Mouse (Mus musculus): ENCODE data around the gene Hsd17b13.
"Not testable (repeated sequence)": the region's sequence is repeated elsewhere in the genome, so short reads cannot be mapped to it uniquely, and the experiment has no call there.

Hsd17b13 gene

DNA sequence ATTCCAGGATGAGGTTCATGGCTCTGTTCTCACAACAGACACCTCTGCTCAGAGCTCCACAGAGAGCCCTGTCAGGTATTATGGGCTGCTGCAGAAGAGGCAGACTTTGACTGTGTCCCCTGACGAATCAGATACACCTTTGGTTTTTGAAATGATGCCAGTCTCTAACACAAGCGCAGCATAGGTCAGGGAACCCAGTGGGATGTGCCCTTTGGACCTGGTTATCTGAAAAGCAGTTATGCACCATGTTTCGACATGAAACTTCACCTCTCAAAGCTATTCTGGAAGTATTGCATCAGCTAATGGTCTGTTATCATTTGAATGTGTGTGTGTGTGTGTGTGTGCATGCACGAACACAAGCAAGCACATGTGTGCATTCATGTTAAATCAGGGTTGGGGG, at the start of gene Hsd17b13:
Hsd17b13 (minus strand) TSS at position 114 of the 400 bp plus-strand sequence.
- DNase-seq, result peak; percentile 23 to 27

DNA sequence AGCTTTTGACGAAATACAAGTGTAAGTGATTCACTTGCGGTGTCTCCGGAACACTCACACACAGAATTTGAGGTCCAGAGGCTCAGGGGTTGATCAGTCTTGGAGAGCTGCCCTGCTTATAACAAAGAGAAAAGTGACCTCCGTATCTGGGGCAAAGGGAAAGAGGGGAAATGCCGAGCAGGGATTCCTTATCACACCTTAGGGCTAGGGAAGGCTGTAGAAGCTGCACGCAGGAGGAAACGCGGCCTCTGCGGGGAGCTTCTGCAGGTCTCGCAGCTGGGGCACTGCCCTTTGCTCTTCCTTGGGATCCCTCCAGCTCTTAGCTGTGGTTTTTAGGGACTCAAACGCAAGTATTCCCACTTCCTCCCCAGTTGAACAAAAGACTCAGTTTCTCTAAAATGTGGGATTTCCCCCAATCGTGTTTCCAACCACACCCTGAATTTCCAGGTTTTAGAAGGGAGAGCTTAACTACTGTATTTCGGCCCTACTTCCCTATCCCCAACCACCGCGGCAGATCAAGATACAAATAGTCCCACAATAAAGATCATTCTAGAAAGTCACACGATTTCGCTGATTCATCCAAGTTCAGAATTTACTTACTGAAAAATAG, 48.1 kb upstream of the Hsd17b13 start:
- DNase-seq, result peak in 1 of 2 experiments; percentile 59

DNA sequence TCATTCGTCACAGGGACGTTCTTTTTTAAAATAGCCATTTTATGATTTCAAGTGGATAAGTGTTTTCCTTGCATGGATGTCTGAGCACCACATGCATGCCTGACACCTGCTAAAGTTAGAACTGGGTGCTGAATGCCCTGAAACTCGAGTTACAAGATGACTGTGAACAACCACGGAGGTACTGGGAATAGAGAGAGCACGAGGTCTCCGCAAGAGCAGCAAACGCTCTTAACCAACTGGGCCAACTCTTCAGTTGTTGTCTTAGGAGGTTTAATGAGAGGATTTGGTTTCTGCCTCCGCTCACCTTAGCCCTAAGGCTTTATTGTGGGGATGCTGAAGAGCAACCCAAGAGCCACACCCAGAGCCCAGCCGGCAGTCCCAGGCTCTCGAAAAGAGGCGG, 47.6 kb upstream of the Hsd17b13 start:
- no peak for DNase-seq

DNA sequence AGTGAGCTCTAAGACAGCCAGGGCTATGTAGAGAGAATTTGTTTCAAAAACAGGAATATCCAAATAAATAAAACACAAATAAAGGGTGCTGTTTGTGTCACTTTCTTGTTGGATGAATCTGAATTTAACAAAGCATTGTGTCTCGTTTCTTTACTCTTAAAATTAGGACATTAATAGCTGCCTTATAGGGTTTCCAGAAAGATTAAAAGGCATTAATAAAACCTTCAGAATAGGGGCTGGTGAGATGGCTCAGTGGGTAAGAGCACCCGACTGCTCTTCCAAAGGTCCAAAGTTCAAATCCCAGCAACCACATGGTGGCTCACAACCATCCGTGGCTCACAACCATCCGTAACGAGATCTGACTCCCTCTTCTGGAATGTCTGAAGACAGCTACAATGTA, 47.0 kb upstream of the Hsd17b13 start:
- not testable (repeated sequence) for DNase-seq

DNA sequence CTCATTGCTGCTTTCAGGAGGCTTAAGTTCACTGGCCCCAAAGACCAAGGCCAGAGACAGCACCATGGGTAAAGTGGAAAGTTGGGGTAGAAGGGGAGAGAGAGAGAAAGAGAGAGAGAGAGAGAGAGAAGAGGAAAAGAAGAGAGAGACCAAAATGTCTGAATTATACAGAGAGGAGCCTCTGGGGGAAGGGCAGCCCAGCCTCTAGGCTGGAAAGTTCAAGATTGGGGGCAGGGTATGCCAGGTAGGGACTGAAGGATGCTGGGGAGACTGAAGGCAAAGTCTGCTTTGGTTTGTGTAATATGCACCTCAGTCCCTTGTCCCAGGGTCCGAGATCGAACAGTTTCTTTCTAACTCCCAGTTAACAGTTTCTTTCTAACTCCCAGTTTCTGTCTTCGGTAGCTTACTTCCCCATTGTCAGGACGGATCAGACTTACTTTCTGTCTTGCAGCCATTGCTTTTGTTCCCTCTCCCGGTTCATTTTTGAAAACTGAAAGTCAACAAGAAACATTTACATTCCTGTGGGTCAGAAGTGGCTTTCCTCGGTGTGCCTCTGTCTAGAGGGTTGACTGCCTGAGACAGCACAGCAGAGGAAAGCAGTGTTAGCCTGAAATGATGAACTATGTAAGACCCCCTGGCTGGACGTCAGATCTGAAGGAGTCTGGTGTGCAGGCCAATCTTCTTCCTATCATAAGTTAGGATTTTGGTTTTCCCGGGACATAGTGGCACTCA, 46.2 kb upstream of the Hsd17b13 start:
- DNase-seq, result no peak

DNA sequence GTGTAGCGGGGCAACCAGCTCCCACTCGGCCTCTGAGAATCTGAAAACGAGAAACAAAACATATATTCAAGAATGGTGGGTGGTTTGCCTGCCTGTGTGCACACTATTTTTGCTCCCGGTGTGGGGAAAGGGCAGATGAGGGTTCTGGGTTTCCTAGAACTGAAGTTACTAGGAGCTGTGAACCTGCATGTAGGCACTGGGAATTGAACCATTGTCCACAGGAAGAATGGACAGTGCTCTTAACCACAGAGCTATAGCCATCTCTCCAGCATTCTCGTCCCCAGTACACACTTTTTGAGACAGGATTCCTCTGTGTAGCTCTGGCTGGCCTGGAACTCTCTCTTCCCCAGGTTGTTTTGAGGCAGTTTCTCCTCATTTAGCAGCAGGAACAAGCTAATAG, 45.3 kb upstream of the Hsd17b13 start:
- DNase-seq, result no peak

DNA sequence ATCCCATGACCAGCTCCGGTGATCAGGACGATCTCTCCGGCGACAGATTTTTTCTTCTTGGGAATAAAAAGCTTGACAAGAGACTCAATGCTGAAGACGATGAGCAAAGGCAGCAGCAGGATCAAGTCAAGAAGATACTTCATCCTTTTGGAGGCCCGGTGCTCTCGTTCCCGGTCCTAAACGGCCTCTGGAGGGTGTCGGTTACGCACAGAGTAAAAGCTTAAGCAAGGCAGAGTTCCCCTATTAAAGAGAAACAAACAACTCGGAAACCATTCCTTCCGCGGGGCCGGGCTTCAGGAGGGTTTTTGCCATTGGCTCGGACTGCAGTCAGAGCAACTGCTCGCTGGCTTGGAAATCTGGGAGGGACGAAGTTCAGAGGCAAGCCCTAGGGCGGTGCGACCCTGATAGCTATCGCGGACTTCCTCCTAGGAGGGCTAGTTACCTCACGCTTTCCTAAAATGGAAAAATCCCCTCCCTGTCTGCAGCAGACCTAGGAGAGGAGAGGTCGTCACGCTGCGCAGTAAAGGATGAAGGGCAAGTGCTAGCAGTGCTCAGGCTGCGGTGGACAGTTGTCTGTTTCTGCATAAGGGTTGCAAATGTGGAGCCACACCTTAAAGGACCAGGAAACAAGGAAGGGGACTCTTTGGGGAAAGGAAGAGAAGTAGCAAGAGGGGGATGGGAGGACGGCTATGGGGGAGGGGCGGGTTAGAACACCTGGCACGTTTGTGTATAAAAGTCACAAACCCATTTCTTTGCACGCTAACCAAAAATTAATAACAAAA, 44.6 kb upstream of the Hsd17b13 start, which contains the start of gene Hsd17b11:
Hsd17b11 (minus strand) TSS at position 323 of the 782 bp plus-strand sequence.
- DNase-seq, result peak; percentile 92 to 95

DNA sequence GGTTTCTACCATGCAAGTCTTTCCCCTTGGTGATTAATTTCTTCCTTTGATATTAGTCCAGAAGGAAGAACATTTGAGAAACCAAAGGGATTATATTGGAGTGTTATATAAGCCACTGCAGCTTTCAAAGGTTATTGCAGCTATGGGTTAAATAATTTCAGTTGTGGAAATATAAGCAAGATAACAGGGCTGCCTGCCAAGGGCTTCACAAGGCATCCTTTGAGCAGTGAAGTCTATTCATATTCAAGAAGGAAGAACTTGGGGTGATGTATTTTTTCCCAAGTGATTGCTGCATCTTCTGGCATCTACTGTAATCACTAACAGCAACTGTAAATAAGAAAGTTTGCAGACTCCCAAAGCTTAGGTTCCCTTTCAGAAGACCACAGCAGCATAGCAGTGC, 34.2 kb upstream of the Hsd17b13 start:
- no peak for DNase-seq

DNA sequence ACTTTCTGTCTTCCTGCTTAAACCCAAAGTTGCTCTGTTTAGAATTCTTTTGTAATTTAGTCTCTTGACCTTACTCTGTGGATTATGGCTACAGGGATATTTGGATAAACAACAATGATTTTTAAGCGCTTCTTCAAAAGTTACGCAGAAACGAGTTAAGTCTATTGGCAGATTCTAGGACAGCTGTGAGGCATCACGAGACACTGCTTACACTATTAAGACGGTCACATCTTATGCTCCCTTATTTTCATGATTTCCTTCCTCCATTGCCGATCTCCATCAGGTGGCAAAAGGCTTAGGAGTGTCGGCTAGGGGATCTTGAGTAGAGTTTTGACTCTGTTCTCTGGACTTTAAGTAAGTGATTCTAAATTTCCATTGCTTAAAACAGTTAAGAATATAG, 33.1 kb upstream of the Hsd17b13 start:
- no peak for DNase-seq

DNA sequence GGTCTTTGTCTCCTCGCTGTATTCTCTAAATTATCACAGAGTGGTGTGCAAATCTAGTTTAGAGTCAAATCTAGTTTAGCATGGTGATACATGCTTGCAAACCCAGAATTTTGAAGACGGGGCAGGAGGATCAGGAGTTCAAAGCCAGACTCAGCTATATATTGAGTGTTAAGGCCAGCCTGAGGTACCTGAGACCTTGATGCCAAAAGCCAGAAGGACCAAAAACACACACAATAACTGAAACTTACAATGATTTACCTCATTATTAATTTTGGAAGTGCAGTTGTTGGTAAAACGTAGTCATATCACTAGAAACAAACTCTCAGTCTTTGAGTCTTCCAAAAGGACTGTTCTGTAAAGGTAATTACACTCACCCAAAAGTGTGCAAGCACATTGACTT, 32.2 kb upstream of the Hsd17b13 start:
- no peak for DNase-seq

DNA sequence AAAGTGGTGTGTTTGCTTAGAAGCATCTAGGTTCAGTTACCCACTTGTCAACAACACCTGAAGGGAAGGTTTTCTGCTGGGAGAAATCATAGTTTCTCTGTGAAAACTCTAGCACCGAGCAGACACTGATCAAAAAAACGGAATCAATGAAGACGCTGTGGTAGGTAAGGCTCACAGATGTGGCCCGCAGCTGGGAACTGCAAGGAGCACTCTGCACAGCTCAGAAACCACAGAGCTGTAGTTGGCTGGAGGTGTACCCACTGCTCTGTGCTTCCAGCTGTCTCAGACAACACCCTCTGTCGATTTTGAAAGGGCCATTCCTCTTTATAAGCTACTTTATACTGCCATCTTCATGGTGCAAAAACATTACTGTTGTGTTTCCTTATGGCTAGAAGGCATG, 30.6 kb upstream of the Hsd17b13 start:
- no peak for DNase-seq

DNA sequence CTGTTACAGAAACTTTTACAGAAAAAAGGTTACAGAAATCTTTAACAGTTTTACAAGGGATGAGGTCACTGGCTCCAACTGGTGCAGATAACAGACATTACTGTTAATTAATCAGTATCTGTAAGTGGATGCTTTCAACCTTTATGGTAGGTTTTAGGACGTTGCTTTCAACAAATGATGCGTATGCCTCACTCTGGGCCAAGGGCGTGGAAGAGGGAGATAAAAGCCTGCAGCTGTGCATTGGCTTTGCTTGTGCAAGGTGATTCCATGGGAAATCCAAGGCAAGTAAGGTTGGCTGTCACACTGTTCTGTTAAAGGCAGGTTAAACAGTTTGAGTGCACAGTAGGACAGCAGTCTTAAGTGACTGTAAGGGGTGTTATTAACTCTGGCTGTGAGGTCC, 29.6 kb upstream of the Hsd17b13 start:
- DNase-seq, result no peak

DNA sequence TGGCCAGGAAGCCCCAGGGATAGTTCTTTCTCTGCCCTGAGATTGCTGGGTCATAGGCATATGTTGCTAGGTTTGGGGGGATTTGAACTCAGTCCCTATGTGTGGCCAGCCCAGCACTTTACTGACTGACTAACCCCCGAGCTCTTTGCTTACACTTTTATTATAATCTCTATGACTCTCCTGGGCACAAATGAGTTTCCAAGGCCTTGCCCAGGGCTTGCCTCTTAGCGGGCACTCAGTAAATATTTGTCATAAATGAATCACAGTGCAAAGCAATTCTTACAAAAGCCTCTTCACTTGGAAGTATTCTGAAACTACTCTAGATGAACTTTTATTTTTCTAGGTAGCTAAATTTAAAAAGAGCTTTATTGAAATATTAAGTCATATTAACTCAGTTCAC, 26.7 kb upstream of the Hsd17b13 start:
- no peak for DNase-seq

DNA sequence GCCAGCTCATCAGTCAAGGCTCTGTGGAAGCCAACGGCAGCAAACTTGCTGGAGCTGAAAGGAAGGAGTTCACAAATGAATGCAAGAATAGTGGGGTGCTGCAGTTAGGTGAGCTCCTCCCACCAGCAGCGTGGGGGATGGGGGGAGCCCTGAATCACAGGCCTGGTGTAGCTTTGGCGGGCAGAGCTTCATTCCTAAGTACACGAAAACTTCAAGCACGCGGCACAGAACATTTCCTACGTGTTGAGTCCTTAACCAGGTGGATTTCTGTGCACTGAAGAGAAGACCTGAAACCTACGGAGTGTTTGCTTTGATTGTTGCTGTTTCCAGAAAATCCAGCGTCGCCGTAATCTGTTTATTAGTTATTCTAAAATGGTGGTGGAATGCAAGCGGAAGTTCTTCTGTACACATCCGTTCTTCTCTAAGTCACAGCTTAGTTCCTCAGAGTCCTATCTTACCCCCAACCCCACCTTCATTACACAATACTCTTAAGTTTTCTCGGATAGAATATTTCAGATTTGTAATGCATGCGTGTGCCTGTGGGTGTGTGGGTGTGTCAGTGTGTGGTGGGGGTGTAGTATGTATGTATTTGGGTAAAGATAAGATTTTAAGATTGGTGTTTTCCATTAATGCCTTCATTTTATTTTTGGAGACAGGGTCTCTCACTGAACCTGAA, 26.2 kb upstream of the Hsd17b13 start:
- DNase-seq, result no peak

DNA sequence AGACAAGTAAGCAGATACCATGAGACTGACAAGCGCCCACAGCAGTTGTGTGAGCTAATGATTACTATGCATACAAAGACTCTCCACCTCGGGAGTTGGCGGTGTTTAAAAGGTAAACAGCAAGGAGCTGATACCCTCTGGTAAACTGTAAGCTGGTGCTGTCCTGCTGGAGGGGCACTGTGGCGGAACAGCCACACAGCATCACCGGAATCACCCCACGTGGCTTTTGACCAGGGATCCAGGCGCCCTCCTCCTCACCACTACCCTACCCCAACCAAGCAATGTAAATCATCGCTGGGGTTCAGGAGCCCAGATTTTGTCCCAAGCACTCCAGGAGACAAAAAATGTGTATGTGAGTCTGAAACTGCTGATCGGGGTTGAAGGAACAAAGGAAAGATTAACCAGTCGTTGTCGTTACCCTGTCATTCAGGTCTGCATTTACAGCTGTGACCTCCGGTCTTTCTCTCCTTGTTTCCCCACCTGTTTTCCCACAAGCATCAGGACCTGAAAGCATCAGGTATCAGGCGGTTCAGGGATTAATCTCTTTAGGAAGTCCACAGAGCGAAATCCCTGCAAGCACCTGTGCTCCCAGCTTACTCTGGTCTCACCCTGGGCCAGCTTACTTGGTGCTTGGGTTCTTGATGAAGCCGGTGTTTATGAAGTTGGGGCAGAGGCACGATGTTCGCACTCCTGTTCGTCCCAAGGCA, 25.5 kb upstream of the Hsd17b13 start:
- no peak for DNase-seq

DNA sequence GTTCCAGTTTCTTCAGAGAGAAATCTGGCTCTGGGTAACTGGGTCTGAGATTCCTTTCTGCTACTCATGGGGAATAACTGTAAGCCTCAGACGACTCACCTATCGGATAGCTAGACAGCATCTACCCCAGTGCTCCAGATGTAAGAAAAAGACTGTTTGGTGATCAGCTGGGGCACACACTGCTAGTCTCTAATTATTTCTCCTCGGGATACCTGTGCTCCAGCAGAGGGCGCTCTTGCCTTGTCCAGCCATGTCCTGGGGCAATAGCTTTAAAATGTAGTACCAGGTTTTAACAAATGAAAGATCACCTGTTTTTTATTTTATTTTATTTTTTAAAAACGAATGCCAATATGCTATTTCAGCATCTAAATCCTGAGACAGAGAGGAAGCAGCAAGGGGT, 22.5 kb upstream of the Hsd17b13 start:
- peak; percentile 80 to 94 for DNase-seq

DNA sequence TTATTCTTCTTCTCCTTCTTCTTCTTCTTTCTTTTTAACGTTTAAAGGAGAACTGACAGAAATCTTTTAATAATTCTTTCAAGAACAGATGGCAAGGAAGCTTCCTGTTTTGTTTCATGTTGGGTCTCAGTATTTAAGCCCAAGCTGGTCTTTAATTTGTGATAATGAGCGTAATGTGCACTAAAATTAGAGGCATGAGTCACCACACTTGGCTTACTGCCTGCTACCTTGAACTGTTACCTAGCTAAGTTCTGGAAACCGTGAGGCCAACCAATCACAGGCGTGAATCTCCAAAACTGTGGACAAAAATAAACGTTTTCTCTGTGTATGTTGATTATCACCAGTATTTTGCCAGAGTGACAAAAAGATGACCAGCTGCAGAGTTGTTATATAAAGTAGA, 21.5 kb upstream of the Hsd17b13 start:
- no peak for DNase-seq

DNA sequence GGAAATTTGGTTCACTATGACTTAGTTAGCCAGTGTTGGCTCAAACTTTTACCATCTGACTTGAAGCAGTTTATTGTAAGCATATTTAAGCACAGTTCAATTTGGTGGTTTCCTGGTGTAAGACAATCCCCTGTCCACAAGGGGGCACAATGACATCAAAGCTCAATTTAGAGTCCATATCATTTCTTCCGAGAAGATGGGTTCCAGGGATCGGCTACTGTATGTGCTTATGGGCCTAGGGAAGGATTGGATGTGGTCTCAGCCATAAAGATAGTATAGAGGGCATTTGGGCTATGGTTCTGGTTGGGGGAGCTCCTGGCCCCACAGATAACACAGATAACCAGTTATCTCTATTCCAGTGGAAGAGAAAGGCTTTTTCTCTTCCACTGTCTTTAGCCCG, 18.0 kb upstream of the Hsd17b13 start:
- peak; percentile 24 to 44 for DNase-seq

DNA sequence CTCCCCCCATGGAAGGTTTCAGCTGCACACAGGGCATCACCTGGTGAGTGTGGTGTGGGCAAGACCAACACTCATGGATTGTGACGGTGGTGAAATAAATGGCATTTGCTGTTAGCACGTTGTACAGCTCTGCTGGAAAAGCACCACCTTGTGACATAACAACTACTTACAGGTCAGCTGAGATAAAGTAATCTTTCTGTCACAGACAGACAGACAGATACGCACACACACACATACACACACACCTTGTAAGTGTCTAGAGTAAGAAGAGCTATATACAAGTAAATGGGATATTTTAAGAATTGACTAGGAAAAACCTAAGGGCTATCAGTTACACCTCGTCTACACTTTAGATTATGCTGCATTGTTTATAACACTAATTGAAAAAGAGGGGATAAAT, 17.5 kb upstream of the Hsd17b13 start:
- DNase-seq, result no peak

DNA sequence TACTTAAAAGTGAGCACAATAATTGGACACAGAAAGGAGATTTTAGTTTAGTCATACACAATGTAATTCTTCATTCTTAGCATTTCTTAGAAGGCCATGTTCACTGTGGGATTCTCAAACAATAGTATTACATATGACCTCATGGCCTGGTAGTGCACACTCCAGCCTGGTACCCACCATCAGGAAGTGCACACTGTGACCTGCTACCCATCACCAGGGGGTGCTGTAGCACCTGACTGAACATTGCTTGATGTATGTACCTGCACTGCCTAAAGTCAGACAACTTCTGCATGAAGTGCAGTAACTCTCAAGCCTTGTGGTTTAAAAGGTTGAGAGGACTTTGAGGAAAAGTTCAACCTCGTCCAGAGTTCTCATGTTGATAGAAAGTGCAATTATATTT, 16.4 kb upstream of the Hsd17b13 start:
- DNase-seq, result peak in 1 of 2 experiments; percentile 51

DNA sequence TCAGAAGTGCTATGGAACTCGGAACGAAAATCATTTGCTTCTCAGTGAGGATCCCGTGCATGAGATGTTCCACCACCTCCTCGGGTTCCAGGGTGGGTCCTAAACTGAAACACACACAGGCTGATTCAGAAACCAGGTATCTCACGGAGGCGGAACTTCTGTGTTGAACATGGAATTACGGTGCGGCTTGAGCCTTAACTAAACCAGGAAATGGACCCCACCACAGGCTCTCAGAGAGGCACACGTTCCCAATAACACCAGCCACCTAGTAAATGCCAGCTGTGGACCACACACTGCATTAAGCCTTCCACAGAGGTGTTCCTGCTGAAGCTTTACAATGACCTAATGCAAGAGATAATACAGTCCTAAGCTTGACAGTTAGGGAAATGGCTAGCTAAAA, 15.6 kb upstream of the Hsd17b13 start:
- no peak for DNase-seq

DNA sequence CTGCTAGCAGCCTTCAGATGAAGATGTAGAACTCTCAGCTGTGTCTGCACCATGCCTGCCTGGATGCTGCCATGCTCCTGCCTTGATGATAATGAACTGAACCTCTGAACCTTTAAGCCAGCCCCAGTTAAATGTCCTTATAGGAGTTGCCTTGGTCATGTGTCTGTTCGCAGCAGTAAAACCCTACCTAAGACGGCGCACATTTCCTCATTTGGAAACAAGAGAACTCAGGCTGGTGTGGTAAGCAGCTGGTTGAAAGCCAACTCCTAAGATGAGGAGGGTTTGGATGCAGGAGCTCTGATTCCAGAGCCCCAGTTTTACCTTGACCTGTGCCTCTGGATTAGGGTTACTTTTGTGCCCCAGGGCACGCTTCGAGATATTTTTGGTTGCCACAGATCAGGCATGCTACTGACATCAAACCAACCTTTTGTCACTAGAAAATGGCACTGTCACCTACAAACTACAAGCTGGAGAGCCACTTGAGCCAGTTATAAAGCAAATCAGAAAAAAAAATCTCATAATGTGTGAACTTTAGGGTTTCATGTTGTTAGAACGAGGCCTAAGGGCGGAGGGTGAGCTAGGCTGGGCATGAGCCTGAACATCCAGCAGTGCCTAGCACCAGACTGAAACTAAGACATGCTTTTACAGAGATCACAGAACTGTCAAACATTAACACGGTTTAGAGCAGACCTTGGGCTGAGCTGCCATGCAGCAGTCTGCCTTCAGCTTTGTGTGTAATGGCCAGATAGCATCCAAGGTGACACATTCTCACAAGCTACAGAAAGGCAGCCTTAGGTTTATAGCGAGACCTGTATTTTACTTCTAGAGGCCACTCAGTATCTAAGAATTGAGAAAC, 3.7 kb upstream of the Hsd17b13 start:
- peak; percentile 50 to 63 for DNase-seq

Measured in kidney, postnatal 36 days (tissue).